Mouse (Mus musculus): ENCODE measurements around the gene Bicra. TPM values are rescaled to one million over a fixed set of nuclear protein-coding genes. Genes with fewer than 3 reads are reported as not detected.

Bicra gene
- total and polyA plus RNA-seq, 3 experiments, result 0.81 to 14.1 TPM; not detected in 1

GRCm38 (mm10) chr7:15962311-15963288 is 85.1 kb downstream of the Bicra start:
- Histone ChIP-seq H3K79me2 (ENCODE audit: control insufficient read depth, insufficient read depth, low read length, poor library complexity) (no peaks in the 10 kb centered on the region), H3K9me3 (replicated peaks; ENCODE audit: insufficient read depth, low read length) (no peaks in the 10 kb centered on the region), H3K27ac (ENCODE audit: control insufficient read depth, low read depth, low read length) (no peak overlapping the region), H3K9ac (ENCODE audit: control insufficient read depth, low read depth, low read length, poor library complexity, severe bottlenecking) (no peak overlapping the region), H3K36me3 (ENCODE audit: control insufficient read depth in 1 of 2, insufficient read depth in 2 of 2, low read length in 2 of 2) (peaks cover 0 to 10% of the 10 kb centered on the region in 2 experiments; a peak in 2 of 4 replicates), H3K4me1 (ENCODE audit: control insufficient read depth in 1 of 2, insufficient read depth in 2 of 2, low read length in 2 of 2) (peaks cover 6 to 17% of the 10 kb centered on the region in 2 experiments), H3K4me3 (ENCODE audit: control insufficient read depth in 1 of 2, insufficient read depth in 1 of 2, low read depth in 2 of 2, low read length in 2 of 2) (no peak overlapping the region), H3K27me3 (ENCODE audit: control insufficient read depth in 1 of 2, insufficient read depth in 2 of 2, low read length in 2 of 2) (no peaks in the 10 kb centered on the region)
- DNase-seq (ENCODE audit: low read depth, low spot score), result no peak
- TF ChIP-seq TBP (IDR thresholded peaks at IDR 0.05; ENCODE audit: low read depth, low read length), result no peak
- no peak for TF ChIP-seq UBTF (IDR thresholded peaks at IDR 0.05; ENCODE audit: borderline replicate concordance, insufficient read depth, low read depth, low read length)
- TF ChIP-seq MXI1 (IDR thresholded peaks at IDR 0.05; ENCODE audit: low read depth, low read length), result no peak
- no peak for TF ChIP-seq ZMIZ1 (IDR thresholded peaks at IDR 0.05; ENCODE audit: low read depth, low read length)
- no peak for TF ChIP-seq MEF2A (IDR thresholded peaks at IDR 0.05; ENCODE audit: extremely low read depth, insufficient replicate concordance, low read depth, low read length, poor library complexity, severe bottlenecking)
- TF ChIP-seq POLR2A (IDR thresholded peaks at IDR 0.05; ENCODE audit: control insufficient read depth in 1 of 2, insufficient read depth in 1 of 2, low read depth in 1 of 2, low read length in 2 of 2, poor library complexity in 1 of 2), result no peak
- TF ChIP-seq ETS1 (IDR thresholded peaks at IDR 0.05; ENCODE audit: low read depth, low read length), result no peak
- TF ChIP-seq ZC3H11A (IDR thresholded peaks at IDR 0.05; ENCODE audit: low read depth, low read length), result no peak
- TF ChIP-seq ELF1 (IDR thresholded peaks at IDR 0.05; ENCODE audit: low read depth, low read length), result no peak
- TF ChIP-seq ZKSCAN1 (IDR thresholded peaks at IDR 0.05; ENCODE audit: low read depth, low read length), result no peak
- TF ChIP-seq USF1 (IDR thresholded peaks at IDR 0.05; ENCODE audit: low read depth, low read length), result no peak
- no peak for TF ChIP-seq CTCF (IDR thresholded peaks at IDR 0.05 in 2 of 3, conservative IDR thresholded peaks at IDR 0.05 in 1 of 3; ENCODE audit: control insufficient read depth in 1 of 3, insufficient read depth in 1 of 3, low read depth in 2 of 3, low read length in 3 of 3, poor library complexity in 1 of 3, severe bottlenecking in 1 of 3)
- no peak for TF ChIP-seq SMC3 (IDR thresholded peaks at IDR 0.05; ENCODE audit: low read depth, low read length)
- no peak for TF ChIP-seq NRF1 (IDR thresholded peaks at IDR 0.05; ENCODE audit: insufficient read depth, low read depth, low read length, poor library complexity, severe bottlenecking)
- TF ChIP-seq HCFC1 (IDR thresholded peaks at IDR 0.05; ENCODE audit: low read depth, low read length), result no peak
- TF ChIP-seq POLR2AphosphoS5 (IDR thresholded peaks at IDR 0.05; ENCODE audit: borderline replicate concordance, low read depth, low read length), result no peak

DNA sequence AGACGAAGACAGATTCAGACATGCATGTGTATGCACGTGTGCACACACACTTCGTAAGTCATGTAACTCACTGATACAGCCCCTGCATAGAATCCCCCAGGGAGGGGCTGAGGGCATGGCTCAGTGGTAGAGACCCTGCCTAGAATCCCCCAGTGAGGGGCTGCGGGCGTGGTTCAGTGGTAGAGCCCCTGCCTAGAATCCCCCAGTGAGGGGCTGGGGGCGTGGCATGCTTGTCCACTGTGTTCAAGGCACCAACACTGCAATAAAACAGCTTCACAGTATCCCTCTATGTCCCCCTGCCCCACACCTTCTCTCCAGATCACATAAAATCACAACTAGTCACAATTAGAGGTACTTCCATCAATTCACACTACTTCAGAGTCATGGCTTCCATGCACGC is 85.9 kb downstream of the Bicra start:
- H3K4me1 ChIP-seq (ENCODE audit: control insufficient read depth in 1 of 2, insufficient read depth in 2 of 2, low read length in 2 of 2), result peaks cover 6 to 15% of the 10 kb centered on the region in 2 experiments
- H3K27ac ChIP-seq (ENCODE audit: control insufficient read depth, low read depth, low read length), result no peak overlapping the region
- no peak overlapping the region for H3K9ac ChIP-seq (ENCODE audit: control insufficient read depth, low read depth, low read length, poor library complexity, severe bottlenecking)
- H3K79me2 ChIP-seq (ENCODE audit: control insufficient read depth, insufficient read depth, low read length, poor library complexity), result no peaks in the 10 kb centered on the region
- no peaks in the 10 kb centered on the region for H3K27me3 ChIP-seq (ENCODE audit: control insufficient read depth in 1 of 2, insufficient read depth in 2 of 2, low read length in 2 of 2)
- no peak for DNase-seq (ENCODE audit: low read depth, low spot score)
- no peak overlapping the region for H3K4me3 ChIP-seq (ENCODE audit: control insufficient read depth in 1 of 2, insufficient read depth in 1 of 2, low read depth in 2 of 2, low read length in 2 of 2)
- H3K36me3 ChIP-seq (ENCODE audit: control insufficient read depth in 1 of 2, insufficient read depth in 2 of 2, low read length in 2 of 2), result peaks cover 0 to 9% of the 10 kb centered on the region in 2 experiments; a peak in 2 of 4 replicates
- TF ChIP-seq POLR2AphosphoS5 (IDR thresholded peaks at IDR 0.05; ENCODE audit: borderline replicate concordance, low read depth, low read length) (no peak), ETS1 (IDR thresholded peaks at IDR 0.05; ENCODE audit: low read depth, low read length) (no peak), RAD21 (IDR thresholded peaks at IDR 0.05; ENCODE audit: low read depth, low read length) (no peak), TCF12 (IDR thresholded peaks at IDR 0.05; ENCODE audit: low read depth, low read length) (no peak), MAFK (IDR thresholded peaks at IDR 0.05; ENCODE audit: borderline replicate concordance, low read depth, low read length) (no peak), EP300 (IDR thresholded peaks at IDR 0.05; ENCODE audit: low read depth in 1 of 2, low read length in 2 of 2) (no peak), ELF1 (IDR thresholded peaks at IDR 0.05; ENCODE audit: low read depth, low read length) (no peak)
- H3K9me3 ChIP-seq (replicated peaks; ENCODE audit: insufficient read depth, low read length), result no peaks in the 10 kb centered on the region

Measured in MEL (cell line).